Mouse (Mus musculus) hindbrain, embryonic 14.5 days (tissue): ENCODE data around the gene Gm37240. TPM values are rescaled to one million over a fixed set of nuclear protein-coding genes. Genes with fewer than 3 reads are reported as not detected.

Experiments
- ATAC-seq: fragments of 200-750 bp; cut with Nextera tagmentation; 2 replicates; pipeline ENCODE4 v1.8.0; 2017; ENCODE audit warnings: moderate number of reproducible peaks, mild to moderate bottlenecking, moderate TSS enrichment, moderate library complexity; ENCODE audit not compliant: low FRiP score
- DNase-seq: peaks from one replicate; pipeline ENCODE4 v3.0.0-alpha.2; 2015; ENCODE audit warnings: low spot score
- H3K27ac ChIP-seq: fragments of 300-500 bp; sonication (generic); 2 replicates; pipeline ENCODE4 v1.5.1; 2014; ENCODE audit warnings: mild to moderate bottlenecking, moderate library complexity
- H3K27me3 ChIP-seq: fragments of 300-500 bp; sonication (generic); 2 replicates; pipeline ENCODE4 v1.6.1; 2014; ENCODE audit warnings: mild to moderate bottlenecking, low read length, mixed read lengths; ENCODE audit not compliant: control insufficient read depth, insufficient read depth
- H3K36me3 ChIP-seq: fragments of 300-500 bp; sonication (generic); replicated peaks from 2 replicates; pipeline ENCODE4 v1.6.1; 2014; ENCODE audit not compliant: control insufficient read depth, insufficient read depth
- H3K4me1 ChIP-seq: fragments of 300-500 bp; sonication (generic); replicated peaks from 2 replicates; pipeline ENCODE4 v1.6.1; 2014; ENCODE audit warnings: antibody characterized with exemption, low read length, mixed read lengths; ENCODE audit not compliant: control insufficient read depth, insufficient read depth
- H3K4me2 ChIP-seq: fragments of 300-500 bp; sonication (generic); replicated peaks from 2 replicates; pipeline ENCODE4 v1.6.1; 2014; ENCODE audit warnings: mild to moderate bottlenecking, moderate library complexity
- H3K4me3 ChIP-seq: fragments of 300-500 bp; sonication (generic); replicated peaks from 2 replicates; pipeline ENCODE4 v1.5.1; 2014; ENCODE audit warnings: mild to moderate bottlenecking, low read length
- H3K9ac ChIP-seq: fragments of 300-500 bp; sonication (generic); 2 replicates; pipeline ENCODE4 v1.6.1; 2014
- H3K9me3 ChIP-seq: fragments of 300-500 bp; sonication (generic); 2 replicates; pipeline ENCODE4 v1.6.1; 2016; ENCODE audit warnings: low read length; ENCODE audit not compliant: control insufficient read depth
- WGBS: fragments of 180-500 bp; shearing (Covaris S2); extraction: QIAGEN DNeasy Blood & Tissue Kit; methylation state at CpG from one replicate; pipeline ENCODE4 v1.1.7; 2014; 5-methylcytosine and 5-hydroxymethylcytosine counted together
- polyA plus RNA-seq: library from polyadenylated mRNA; unstranded; fragments of >200 nt; fragmentation: Nextera tagmentation; extraction: Ambion mirVana; gene quantifications from 2 replicates; pipeline ENCODE4 v1.2.1, GENCODE M21; 2014

Gene Gm37240
- polyA plus RNA-seq, 1 experiment from 2014 or later, result 0.94 TPM

DNA sequence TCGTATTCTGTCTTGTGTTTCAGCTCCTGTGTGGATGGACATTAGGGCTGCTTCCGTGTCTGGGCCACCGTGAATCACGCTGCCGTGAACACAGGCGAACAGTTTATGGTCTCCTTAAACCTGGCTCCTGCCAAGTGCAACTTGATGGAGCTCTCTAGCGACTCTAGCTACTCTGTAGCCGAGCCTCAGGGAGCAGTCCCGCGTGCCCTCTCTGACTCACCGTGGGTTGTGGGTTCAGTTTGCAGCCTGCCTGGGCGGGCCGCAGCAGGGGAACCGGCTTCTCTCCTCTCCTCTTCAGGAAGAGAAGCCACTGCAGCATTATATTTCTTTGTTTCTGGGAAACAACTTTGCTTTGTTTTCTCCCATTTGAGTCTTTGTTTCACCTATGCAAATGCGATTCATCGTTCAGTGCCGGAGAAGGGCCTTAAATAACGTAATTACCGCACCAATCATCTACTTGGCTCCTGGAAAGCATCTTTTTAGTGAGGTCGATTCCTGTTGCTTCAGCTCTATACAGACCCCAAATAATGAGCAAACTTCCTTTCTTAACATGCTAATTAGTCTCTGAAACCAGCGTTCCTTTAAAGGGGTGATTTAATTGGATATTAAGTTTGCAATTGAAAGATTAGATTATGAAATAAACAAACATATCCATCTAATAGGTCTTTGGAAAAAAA lies 806.3 kb downstream of the Gm37240 start:
- Histone ChIP-seq H3K4me1 (no peaks in the 10 kb centered on the region), H3K4me2 (no peak overlapping the region), H3K27me3 (no peaks in the 10 kb centered on the region), H3K9me3 (no peaks in the 10 kb centered on the region), H3K9ac (no peak overlapping the region), H3K4me3 (no peak overlapping the region), H3K27ac (no peak overlapping the region), H3K36me3 (no peaks in the 10 kb centered on the region)
- 57% methylated on average over 21 of the region's 21 CpGs for WGBS
- ATAC-seq (no peak), DNase-seq (no peak)

DNA sequence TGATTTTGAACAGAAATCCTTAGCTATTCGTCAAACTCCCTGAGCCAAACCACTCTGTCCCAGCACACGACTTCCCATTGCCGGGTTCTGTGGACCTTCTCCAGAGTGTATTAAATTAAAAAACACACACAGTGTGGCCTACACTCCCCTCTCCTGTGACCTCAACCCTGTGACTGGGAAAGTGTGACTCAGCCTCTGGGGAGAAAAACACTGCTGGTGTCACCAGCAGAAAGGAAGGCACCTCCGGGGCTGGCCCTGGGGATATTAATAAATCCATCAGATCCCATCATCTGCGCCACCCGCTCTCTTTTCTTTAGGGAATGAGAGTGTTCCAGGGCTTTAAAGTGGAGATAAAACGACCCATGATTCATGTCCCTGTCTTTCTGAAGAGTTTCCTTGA lies 823.2 kb downstream of the Gm37240 start:
- no peak overlapping the region for H3K4me3 ChIP-seq
- H3K9me3 ChIP-seq, result no peaks in the 10 kb centered on the region
- no peak overlapping the region for H3K9ac ChIP-seq
- H3K27ac ChIP-seq, result no peak overlapping the region
- ATAC-seq, result no peak
- no peak for DNase-seq
- no peaks in the 10 kb centered on the region for H3K27me3 ChIP-seq
- 61% methylated on average over 7 of the region's 7 CpGs for WGBS
- no peak overlapping the region for H3K4me2 ChIP-seq
- H3K4me1 ChIP-seq, result no peaks in the 10 kb centered on the region
- H3K36me3 ChIP-seq, result no peaks in the 10 kb centered on the region

DNA sequence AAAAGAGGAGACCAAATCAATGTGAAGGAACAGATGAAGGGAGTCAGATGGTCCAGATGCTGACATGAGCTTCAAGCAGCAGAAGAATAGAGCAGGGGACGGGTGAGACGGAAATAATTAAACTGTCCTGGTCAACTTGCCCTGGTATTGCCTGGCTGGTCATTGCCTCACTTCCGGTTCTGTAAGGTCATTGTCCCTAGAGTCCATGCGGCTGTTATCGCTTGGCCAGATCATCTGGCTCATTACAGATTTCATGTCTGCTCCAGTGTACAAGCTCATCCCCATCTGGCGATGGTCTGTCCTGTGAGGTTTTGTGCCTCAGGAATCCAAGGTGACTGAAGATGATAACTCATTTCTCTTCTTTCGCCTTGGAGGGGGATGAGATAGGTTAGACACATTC lies 827.2 kb downstream of the Gm37240 start:
- H3K27me3 ChIP-seq, result no peaks in the 10 kb centered on the region
- H3K9ac ChIP-seq, result no peak overlapping the region
- DNase-seq (no peak), ATAC-seq (no peak)
- H3K27ac ChIP-seq, result no peak overlapping the region
- no peaks in the 10 kb centered on the region for H3K36me3 ChIP-seq
- no peaks in the 10 kb centered on the region for H3K4me1 ChIP-seq
- H3K4me3 ChIP-seq, result no peak overlapping the region
- H3K9me3 ChIP-seq, result no peaks in the 10 kb centered on the region
- 90% methylated on average over 7 of the region's 7 CpGs for WGBS
- H3K4me2 ChIP-seq, result no peak overlapping the region

DNA sequence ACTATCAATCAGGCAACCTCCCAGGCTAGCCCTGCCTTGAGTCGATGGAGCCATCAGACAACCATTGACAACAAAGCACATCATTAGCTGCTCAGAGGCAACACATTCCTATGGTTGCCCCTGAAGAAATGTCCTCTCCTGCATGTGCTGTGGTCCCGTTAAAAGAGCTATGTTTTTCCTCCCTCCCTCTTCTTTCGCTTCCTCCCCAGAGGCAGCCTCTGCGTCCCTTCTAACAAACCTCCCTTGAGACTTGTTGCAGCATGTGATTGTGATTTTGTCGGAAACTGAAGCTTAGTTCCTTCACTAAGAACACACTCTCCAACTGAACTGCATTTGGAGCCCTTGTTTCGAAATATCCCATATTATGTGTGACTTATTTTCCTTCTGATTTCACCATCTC lies 830.1 kb downstream of the Gm37240 start:
- ATAC-seq (no peak), DNase-seq (no peak)
- no peak overlapping the region for H3K9ac ChIP-seq
- no peak overlapping the region for H3K4me2 ChIP-seq
- H3K27me3 ChIP-seq, result no peaks in the 10 kb centered on the region
- H3K4me3 ChIP-seq, result no peak overlapping the region
- H3K36me3 ChIP-seq, result no peaks in the 10 kb centered on the region
- H3K4me1 ChIP-seq, result no peaks in the 10 kb centered on the region
- H3K27ac ChIP-seq, result no peak overlapping the region
- H3K9me3 ChIP-seq, result no peaks in the 10 kb centered on the region
- 86% methylated on average over 6 of the region's 6 CpGs for WGBS

DNA sequence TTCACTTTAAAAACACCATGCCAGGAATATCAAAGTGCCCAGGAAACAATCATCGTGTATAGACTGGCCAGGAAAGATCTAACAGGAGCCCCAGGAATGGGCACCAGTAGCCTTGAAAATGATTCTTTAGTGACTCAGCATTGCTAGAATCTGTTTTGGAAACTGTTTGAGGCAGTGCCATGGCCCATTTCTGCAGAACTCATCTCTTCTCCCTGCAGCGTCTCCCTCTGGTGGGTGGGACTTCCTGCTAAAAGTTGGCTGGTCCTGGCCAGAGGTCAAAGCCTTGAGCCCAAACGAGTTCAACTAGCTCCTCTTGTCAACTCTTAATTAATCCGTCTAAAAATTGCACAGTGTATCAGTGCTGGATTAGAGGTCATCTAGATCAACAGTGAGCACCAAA lies 833.8 kb downstream of the Gm37240 start:
- H3K36me3 ChIP-seq, result no peaks in the 10 kb centered on the region
- no peaks in the 10 kb centered on the region for H3K9me3 ChIP-seq
- no peaks in the 10 kb centered on the region for H3K4me1 ChIP-seq
- H3K4me3 ChIP-seq, result no peak overlapping the region
- H3K4me2 ChIP-seq, result no peak overlapping the region
- H3K27me3 ChIP-seq, result no peaks in the 10 kb centered on the region
- DNase-seq (no peak), ATAC-seq (no peak)
- H3K27ac ChIP-seq, result no peak overlapping the region
- WGBS, result 82% methylated on average over 4 of the region's 4 CpGs
- H3K9ac ChIP-seq, result no peak overlapping the region

DNA sequence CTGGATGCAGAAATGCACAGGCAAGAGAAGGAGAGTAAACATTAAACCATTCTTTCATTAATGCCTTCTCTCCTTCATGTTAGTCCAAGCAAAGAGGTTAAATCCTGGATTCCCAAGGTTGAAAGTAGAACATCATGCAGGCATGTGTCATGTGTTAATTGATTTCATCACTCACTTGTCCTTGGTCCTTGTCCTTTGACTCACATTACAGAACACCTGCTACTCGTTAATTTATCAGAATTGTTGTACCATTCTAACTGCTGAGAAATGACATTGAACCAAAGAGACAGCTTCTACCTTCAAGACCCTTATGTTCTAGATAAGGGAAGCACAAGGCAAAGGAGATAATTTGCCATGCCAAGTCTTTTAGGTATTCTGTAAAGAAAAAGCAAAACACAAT lies 835.1 kb downstream of the Gm37240 start:
- ATAC-seq (no peak), DNase-seq (no peak)
- Histone ChIP-seq H3K27me3 (no peaks in the 10 kb centered on the region), H3K9ac (no peak overlapping the region), H3K4me3 (no peak overlapping the region), H3K4me2 (no peak overlapping the region), H3K36me3 (no peaks in the 10 kb centered on the region), H3K27ac (no peak overlapping the region), H3K4me1 (no peaks in the 10 kb centered on the region), H3K9me3 (no peaks in the 10 kb centered on the region)
- WGBS, result 83% methylated on average over 1 of the region's 1 CpGs

DNA sequence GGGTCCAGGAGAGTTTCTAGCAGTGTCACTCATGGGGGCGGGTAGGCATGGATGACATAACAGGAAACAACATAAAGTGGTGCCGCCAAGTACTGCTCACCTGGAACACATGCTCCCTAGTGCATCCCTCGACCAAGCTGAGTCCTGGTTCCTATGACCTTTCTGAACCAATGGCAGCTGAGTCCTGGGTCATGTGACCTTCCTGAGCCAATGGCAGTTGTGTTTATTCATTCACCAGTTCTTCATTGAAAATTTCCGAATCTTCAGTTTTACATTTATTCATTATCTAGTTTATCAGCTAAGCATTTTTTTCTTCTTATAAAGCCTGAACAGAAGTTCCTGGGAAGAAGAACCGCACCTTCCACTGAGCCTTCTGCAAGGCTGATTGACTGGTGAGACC lies 838.7 kb downstream of the Gm37240 start:
- Histone ChIP-seq H3K4me3 (no peak overlapping the region), H3K4me2 (no peak overlapping the region), H3K27ac (no peak overlapping the region), H3K9me3 (no peaks in the 10 kb centered on the region), H3K4me1 (no peaks in the 10 kb centered on the region), H3K36me3 (no peaks in the 10 kb centered on the region), H3K9ac (no peak overlapping the region), H3K27me3 (no peaks in the 10 kb centered on the region)
- DNase-seq, result no peak
- WGBS, result 93% methylated on average over 5 of the region's 5 CpGs
- no peak for ATAC-seq

DNA sequence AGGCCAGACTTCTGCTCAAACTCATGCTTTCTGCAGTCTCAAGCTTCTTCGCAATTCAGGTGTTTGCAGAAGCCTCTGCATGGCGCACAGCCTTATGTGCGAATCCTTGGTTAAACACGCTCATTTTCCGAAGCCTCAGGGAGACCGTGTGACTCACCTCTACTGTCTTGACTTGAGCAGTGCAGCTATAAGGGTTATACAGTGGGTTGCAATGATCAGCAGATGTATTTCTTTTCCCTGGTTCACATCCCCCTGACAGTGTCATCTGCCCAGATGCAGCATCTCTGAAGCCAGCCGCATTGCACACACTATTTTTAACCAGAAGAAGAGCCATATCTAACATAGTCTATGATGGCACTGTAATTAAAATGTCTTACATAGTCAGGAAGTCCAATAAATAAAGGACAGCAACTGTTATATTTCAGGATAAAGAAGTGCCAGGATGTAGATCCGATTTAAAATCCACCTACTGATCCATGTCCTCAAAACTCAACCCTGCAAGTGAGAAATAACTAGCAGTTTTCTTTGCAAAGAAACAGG lies 843.6 kb downstream of the Gm37240 start:
- Histone ChIP-seq H3K27ac (no peak overlapping the region), H3K27me3 (no peaks in the 10 kb centered on the region), H3K4me1 (no peaks in the 10 kb centered on the region), H3K36me3 (no peaks in the 10 kb centered on the region), H3K9me3 (no peaks in the 10 kb centered on the region), H3K4me2 (no peak overlapping the region), H3K9ac (no peak overlapping the region), H3K4me3 (no peak overlapping the region)
- DNase-seq (no peak), ATAC-seq (no peak)
- 95% methylated on average over 8 of the region's 8 CpGs for WGBS

DNA sequence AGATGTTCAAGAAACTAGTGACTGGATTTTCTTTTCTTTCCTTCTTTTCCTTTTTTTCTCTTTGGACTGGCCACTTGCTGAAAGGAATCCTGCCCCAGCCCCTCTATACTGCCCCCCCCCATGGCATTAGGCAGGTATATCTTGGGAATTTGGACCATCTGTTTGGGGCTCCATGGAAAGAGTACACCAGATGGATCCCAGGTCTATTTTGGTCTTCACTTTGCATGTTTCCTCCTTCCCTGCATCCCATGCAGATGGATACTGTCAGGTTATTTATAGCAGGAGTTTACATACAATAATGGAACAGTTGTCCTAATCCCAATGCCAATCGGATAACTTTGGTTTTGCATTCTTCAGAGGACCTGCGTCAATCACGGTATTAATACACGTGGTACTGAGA lies 845.2 kb downstream of the Gm37240 start:
- no peak for ATAC-seq
- Histone ChIP-seq H3K4me1 (no peaks in the 10 kb centered on the region), H3K4me3 (no peak overlapping the region), H3K9ac (no peak overlapping the region), H3K36me3 (no peaks in the 10 kb centered on the region), H3K4me2 (no peak overlapping the region), H3K27ac (no peak overlapping the region), H3K27me3 (no peaks in the 10 kb centered on the region), H3K9me3 (no peaks in the 10 kb centered on the region)
- DNase-seq, result no peak
- 94% methylated on average over 4 of the region's 4 CpGs for WGBS

DNA sequence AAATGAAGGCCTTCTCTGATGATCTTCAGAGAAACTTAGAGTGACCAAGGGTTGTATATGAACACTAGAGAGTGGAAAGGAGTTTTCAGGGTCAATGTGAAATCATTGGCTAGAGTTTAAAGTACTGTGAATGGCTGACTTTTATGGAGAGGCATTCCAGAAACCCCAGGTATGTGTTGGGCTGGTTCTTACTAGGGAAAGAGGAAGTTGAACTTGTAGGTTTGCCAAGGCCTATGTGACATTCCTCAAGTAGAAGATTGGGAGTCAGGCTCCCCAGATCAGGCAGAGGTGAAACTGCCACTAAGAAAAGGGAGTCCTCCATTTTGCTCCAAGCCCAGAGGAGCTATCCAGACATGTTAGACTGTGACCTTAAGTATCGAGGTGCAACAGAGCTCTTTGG lies 858.2 kb downstream of the Gm37240 start:
- 86% methylated on average over 1 of the region's 1 CpGs for whole genome bisulfite sequencing

More for the DNA sequence above, 858.2 kb downstream of the Gm37240 start:
- H3K27ac ChIP-seq, result no peak overlapping the region
- no peaks in the 10 kb centered on the region for H3K27me3 ChIP-seq
- no peak overlapping the region for H3K4me2 ChIP-seq
- no peaks in the 10 kb centered on the region for H3K4me1 ChIP-seq
- ATAC-seq (no peak), DNase-seq (no peak)
- H3K4me3 ChIP-seq, result no peak overlapping the region
- H3K9ac ChIP-seq, result no peak overlapping the region
- H3K36me3 ChIP-seq, result no peaks in the 10 kb centered on the region
- H3K9me3 ChIP-seq, result 0 out of 2 replicates have a peak, but pooled peaks cover 3% of the 10 kb centered on the region
